Mouse (Mus musculus): Measurements from ENCODE around the gene Uvrag. TPM values are rescaled to one million over a fixed set of nuclear protein-coding genes. Genes with fewer than 3 reads are reported as not detected.

The Uvrag gene
- polyA plus RNA-seq (2017; shearing (Covaris generic)), result 19.1 TPM

GRCm38 (mm10) chr7:99140984-99141918, at the start of gene Uvrag:
Uvrag (minus strand) TSS chr7:99141141.

DNA sequence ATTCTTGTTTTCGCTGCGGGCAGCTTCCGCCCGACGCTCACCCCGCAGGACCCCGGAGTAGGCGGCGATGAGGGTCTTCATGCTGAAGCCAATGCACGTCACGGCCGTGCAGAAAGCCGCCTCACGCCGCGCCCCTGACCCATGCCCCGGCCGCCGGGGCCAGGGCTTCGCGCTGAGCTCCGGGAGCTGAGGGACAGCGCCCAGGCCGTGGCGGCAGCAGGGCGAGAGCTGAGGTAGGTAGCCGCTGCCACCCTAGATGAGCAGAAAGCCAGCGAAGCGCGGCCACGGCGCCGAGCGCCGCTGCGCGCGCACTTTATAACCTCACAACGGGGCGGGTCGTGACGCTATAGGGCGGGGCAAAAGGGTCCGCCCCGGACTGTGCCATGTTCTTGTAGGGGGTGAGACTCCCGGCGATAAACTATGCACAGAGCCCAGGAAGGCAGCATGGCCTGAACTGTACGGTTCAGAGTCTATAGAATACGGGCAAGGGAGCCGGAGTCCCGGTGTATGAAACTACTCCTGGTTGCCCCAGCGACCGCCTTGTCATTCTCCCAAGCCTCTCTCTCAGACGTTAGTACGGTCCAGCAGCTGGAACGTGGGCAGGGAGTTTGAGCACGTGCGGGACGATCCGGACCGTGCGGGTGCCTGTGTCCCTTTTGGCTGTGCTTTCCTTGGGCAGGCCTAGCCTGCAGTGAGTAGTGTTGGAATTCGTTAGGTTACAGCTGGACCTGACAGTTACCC, 41.7 kb upstream of the Uvrag start, which contains the start of gene Dgat2:
Gene Dgat2, minus strand, starts transcription at position 288 of the 741 bp plus-strand sequence.

Other genes with a start within 250 kb of the Uvrag start
- gene Dgat2, start 41.6 kb upstream of the Uvrag start, polyA plus RNA-seq (2017; shearing (Covaris generic)), result 8.4 TPM
- not detected for gene Mogat2, start 97.5 kb upstream of the Uvrag start, polyA plus RNA-seq (2017; shearing (Covaris generic))
- 16.6 TPM for gene Map6, start 126.3 kb upstream of the Uvrag start, polyA plus RNA-seq (2017; shearing (Covaris generic))
- gene Serpinh1, start 212.1 kb upstream of the Uvrag start, polyA plus RNA-seq (2017; shearing (Covaris generic)), result 0.17 TPM
- 25.1 TPM for gene Gdpd5, start 240.3 kb upstream of the Uvrag start, polyA plus RNA-seq (2017; shearing (Covaris generic))